Mouse (Mus musculus): ENCODE measurements around the gene Csf2rb2.

DNA sequence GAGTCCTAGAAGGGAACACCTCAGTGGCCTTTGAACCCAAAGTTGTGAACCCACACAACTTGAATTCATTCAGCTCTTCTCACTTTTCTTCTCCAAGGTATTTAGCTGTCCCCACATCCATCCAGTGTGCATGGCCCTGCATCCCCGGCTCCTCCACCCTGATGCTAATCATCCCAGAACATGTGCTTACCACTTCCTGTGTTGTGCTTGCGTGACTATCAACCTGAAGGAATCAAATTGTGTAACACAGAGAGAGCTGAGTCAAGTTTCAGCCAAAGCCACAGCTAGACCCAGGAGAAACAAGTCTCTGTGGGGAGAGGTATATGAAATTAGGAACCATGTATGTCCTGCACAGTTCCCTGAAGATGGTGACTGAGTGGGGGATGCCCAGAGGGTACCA lies 27.2 kb downstream of the Csf2rb2 start:
- no peak for TF ChIP-seq GATA1 (IDR thresholded peaks at IDR 0.05; ENCODE audit: borderline replicate concordance, low read length)
- no peak for TF ChIP-seq FLI1 (IDR thresholded peaks at IDR 0.05; ENCODE audit: low read length)

Measured in megakaryocyte, embryonic 14.5 days (primary cell).